Mouse (Mus musculus) limb, embryonic 15.5 days (tissue): Measurements from ENCODE around the gene Ncstn. TPM values are rescaled to one million over a fixed set of nuclear protein-coding genes. Genes with fewer than 3 reads are reported as not detected.
A peak's percentile ranks its signal among the peaks of the same experiment; 100 is the strongest.

Experiments
- ATAC-seq: fragments of 200-750 bp; cut with Nextera tagmentation; 2 replicates; pipeline ENCODE4 v1.8.0; 2017; ENCODE audit warnings: low read depth, moderate TSS enrichment; ENCODE audit not compliant: insufficient number of reproducible peaks, low FRiP score, low TSS enrichment
- H3K27ac ChIP-seq: fragments of 300-500 bp; sonication (generic); 2 replicates; pipeline ENCODE4 v1.5.1; 2015; ENCODE audit warnings: moderate library complexity, mild to moderate bottlenecking, inconsistent platforms
- H3K27me3 ChIP-seq: fragments of 300-500 bp; sonication (generic); 2 replicates; pipeline ENCODE4 v1.6.1; 2015; ENCODE audit warnings: inconsistent platforms
- H3K36me3 ChIP-seq: fragments of 300-500 bp; sonication (generic); 2 replicates; pipeline ENCODE4 v1.6.1; 2015; ENCODE audit warnings: inconsistent platforms
- H3K4me1 ChIP-seq: fragments of 300-500 bp; sonication (generic); 2 replicates; pipeline ENCODE4 v1.6.1; 2015; ENCODE audit warnings: inconsistent platforms
- H3K4me2 ChIP-seq: fragments of 300-500 bp; sonication (generic); 2 replicates; pipeline ENCODE4 v1.6.1; 2015; ENCODE audit warnings: mild to moderate bottlenecking, inconsistent platforms
- H3K4me3 ChIP-seq: fragments of 300-500 bp; sonication (generic); 2 replicates; pipeline ENCODE4 v1.5.1; 2015; ENCODE audit warnings: mild to moderate bottlenecking, inconsistent platforms
- H3K9ac ChIP-seq: fragments of 300-500 bp; sonication (generic); 2 replicates; pipeline ENCODE4 v1.6.1; 2015; ENCODE audit warnings: inconsistent platforms
- H3K9me3 ChIP-seq: fragments of 300-500 bp; sonication (generic); 2 replicates; pipeline ENCODE4 v1.6.1; 2016; ENCODE audit warnings: inconsistent platforms
- WGBS: fragments of 180-500 bp; shearing (Covaris S2); methylation state at CpG from one replicate; pipeline ENCODE4 v1.1.7; 2015; 5-methylcytosine and 5-hydroxymethylcytosine counted together
- polyA plus RNA-seq: library from polyadenylated mRNA; unstranded; fragments of >200 nt; fragmentation: Nextera tagmentation; extraction: Ambion mirVana; gene quantifications from 2 replicates; pipeline ENCODE4 v1.2.1, GENCODE M21; 2015

The Ncstn gene
- polyA plus RNA-seq, 1 experiment from 2014 or later, result 107 TPM

DNA sequence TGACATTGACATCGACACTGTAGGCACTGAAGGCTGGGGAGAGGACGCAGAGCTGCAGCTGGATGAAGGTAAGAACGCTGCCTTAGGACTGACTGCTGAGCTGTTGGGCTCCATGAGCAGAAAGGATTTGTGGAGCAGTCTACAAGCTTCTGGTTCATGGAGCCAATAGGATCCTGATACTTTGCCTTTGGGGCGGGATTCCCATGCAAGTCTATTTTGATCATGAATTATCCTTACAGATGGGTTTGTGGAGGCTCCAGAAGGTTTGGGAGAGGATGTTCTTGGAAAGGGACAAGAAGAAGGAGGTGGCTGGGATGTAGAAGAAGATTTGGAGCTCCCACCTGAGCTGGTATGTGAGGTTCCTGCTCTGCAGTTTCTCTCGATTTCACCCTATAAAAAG, 34.4 kb upstream of the Ncstn start:
- no peak overlapping the region for H3K27ac ChIP-seq
- H3K9ac ChIP-seq, result no peak overlapping the region
- 93% methylated on average over 5 of the region's 5 CpGs for WGBS
- no peak overlapping the region for H3K4me2 ChIP-seq
- H3K4me1 ChIP-seq, result no peaks in the 10 kb centered on the region
- H3K9me3 ChIP-seq, result no peaks in the 10 kb centered on the region
- no peak overlapping the region for H3K4me3 ChIP-seq
- ATAC-seq, result no peak
- no peaks in the 10 kb centered on the region for H3K27me3 ChIP-seq
- peaks cover 97% of the 10 kb centered on the region for H3K36me3 ChIP-seq

DNA sequence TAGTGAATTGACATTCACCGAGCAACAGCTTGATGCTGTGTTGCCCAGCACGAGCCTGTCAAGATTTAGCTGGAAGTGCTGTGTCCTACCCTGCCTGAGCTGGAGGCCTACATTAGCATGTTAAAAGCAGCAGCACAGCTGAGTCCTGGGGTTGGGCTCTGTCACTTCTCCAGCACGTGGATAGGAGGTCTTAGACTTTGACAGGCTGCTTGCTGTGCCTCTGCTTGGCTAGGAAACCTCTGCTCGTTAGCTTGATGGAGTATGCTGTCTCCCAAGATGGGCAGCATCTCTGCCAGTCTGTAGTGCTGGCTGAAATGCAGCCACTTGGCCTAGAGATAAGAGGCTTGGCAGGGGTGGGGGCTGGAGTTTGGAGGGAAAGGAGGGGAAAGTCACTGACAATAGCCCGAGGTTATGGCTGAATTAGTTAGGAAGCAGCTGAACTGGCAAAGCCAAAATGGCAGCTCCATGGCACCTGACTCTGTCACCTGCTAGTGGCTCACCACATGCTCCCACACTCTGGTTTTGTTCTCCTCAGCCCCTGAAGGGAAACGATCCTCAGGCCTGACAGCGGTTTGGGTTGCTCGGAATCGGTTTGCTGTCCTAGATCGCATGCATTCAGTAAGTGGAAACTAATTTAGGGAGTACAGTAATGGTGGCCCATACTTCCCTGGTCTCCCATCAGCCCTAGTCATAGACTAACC, 25.3 kb upstream of the Ncstn start:
- 83% methylated on average over 10 of the region's 10 CpGs for WGBS
- Histone ChIP-seq H3K36me3 (peaks cover 96% of the 10 kb centered on the region), H3K27ac (no peak overlapping the region), H3K4me2 (no peak overlapping the region), H3K9me3 (no peaks in the 10 kb centered on the region), H3K9ac (no peak overlapping the region), H3K4me3 (no peak overlapping the region), H3K4me1 (no peaks in the 10 kb centered on the region), H3K27me3 (no peaks in the 10 kb centered on the region)
- ATAC-seq, result no peak

DNA sequence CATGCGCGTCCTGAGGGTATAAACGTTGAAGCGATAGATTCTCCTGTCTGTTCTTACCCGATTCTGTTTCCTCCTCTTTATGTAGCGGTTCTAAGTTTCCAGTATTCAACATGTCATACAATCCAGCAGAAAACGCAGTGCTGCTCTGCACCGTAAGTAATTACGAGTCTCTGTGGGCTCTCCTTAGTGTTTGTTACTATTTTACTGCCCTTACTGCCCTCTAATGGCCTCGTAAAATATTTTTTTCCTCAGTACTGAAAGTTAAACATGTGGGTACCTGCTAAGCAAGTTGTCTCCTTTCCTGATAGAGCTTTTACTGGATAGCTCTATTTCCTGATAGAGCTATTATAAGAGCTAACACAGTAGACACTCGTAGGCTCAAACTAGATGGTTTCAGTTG, 22.5 kb upstream of the Ncstn start:
- no peak for ATAC-seq
- Histone ChIP-seq H3K9me3 (no peaks in the 10 kb centered on the region), H3K4me3 (no peak overlapping the region), H3K4me1 (no peaks in the 10 kb centered on the region), H3K4me2 (no peak overlapping the region), H3K36me3 (peaks cover 92% of the 10 kb centered on the region), H3K27ac (no peak overlapping the region), H3K9ac (no peak overlapping the region), H3K27me3 (no peaks in the 10 kb centered on the region)
- WGBS, result 40% methylated on average over 11 of the region's 11 CpGs

DNA sequence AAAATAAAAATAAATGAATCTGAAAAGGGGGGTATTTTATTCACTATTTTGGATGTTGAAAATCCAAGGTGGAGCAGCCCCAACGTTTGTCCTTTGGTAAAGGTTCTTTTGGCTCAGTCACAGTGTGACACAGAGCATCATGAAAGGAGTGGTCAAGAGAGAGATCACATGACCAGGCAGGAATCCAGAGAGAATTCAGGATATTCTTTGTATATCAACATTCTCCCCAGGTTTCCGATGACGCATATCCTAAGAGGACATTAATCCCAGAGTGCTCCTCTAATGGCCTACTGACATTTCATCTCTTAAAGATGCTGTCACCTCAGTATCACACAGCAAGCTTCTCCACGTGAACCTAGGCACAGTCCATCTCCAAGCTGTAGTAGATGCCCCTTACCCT, 21.0 kb upstream of the Ncstn start:
- no peak for ATAC-seq
- H3K9me3 ChIP-seq, result no peaks in the 10 kb centered on the region
- H3K4me2 ChIP-seq, result no peak overlapping the region
- no peak overlapping the region for H3K27ac ChIP-seq
- H3K36me3 ChIP-seq, result peaks cover 86% of the 10 kb centered on the region
- no peaks in the 10 kb centered on the region for H3K27me3 ChIP-seq
- H3K4me3 ChIP-seq, result no peak overlapping the region
- no peak overlapping the region for H3K9ac ChIP-seq
- 89% methylated on average over 4 of the region's 4 CpGs for WGBS
- H3K4me1 ChIP-seq, result no peaks in the 10 kb centered on the region

DNA sequence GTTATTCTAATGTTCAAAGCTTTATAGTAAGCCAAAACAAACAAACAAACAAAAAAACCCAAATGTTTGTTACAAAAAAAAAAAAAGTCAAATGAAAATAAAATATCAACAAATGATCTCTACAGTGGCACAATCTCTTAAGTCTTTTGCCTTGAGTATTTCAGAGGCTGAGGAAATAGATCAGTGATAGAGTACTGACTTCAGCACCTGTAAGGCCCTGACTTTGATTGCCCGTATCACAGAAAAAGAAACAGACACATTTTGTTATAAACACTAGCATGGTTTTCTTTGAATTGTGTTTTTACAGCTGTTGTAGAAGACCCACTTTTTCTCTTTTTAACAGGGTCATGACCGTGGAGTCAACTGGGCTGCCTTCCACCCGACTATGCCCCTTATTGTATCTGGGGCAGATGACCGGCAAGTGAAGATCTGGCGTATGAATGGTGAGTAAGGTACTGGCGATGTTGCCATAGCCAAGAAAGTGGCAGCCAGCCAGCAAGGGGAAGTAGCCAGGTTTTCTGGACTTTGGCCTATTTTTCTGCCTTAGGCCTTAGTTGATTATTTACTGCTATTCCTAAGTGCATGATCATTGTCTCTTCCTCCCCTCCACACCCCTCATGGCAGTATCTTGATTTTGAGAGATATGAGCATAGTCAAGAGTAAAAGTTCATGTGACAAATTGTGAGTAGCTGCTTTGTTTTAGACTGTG, 16.9 kb upstream of the Ncstn start:
- ATAC-seq, result no peak
- H3K36me3 ChIP-seq, result peaks cover 79% of the 10 kb centered on the region
- no peaks in the 10 kb centered on the region for H3K4me1 ChIP-seq
- no peak overlapping the region for H3K27ac ChIP-seq
- no peak overlapping the region for H3K4me2 ChIP-seq
- no peak overlapping the region for H3K9ac ChIP-seq
- WGBS, result 87% methylated on average over 6 of the region's 6 CpGs
- H3K27me3 ChIP-seq, result no peaks in the 10 kb centered on the region
- H3K9me3 ChIP-seq, result no peaks in the 10 kb centered on the region
- H3K4me3 ChIP-seq, result no peak overlapping the region

DNA sequence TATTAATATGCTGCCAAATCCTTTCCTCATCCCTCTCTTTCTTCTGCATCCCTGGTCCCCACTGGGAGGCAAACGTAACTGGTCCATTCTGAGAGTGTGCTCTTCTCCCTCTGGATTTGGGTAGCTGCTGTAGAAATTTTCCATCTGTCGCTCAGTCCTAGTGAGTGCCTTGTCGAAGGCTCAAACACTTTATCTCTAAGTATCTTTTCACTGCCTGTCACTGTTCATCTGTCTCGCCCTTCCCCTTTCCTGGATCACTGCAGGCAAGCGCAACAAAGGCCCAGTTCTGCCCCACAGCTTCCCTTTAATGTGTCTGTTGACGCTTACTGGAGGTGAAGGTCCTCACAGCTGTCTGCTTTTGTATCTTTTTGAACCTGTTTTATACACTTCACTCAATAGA, 12.6 kb upstream of the Ncstn start:
- WGBS, result 76% methylated on average over 6 of the region's 6 CpGs
- Histone ChIP-seq H3K27ac (no peak overlapping the region), H3K4me1 (no peaks in the 10 kb centered on the region), H3K4me2 (no peak overlapping the region), H3K9ac (no peak overlapping the region), H3K27me3 (no peaks in the 10 kb centered on the region), H3K4me3 (no peak overlapping the region), H3K9me3 (no peaks in the 10 kb centered on the region), H3K36me3 (peaks cover 78% of the 10 kb centered on the region)
- no peak for ATAC-seq

DNA sequence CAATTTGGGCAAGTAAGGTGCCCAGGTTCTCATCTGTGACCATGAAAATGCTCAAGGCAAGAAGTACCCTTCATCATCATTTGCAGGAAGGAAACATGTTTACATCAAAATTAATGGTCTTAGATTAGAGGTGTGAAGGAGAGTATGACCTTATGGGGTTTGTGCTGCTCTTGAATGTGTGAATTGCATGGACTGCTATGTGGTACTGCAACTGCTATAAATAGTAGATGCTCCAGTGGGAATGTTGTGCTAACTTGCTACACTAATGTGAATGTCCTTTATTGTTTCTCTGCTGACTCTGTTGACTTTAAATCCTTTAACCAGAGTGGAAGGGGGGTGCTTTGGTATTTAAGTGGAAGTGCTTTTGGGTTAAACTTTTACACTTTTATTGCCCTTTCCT, 11.7 kb upstream of the Ncstn start:
- Histone ChIP-seq H3K4me2 (no peak overlapping the region), H3K9ac (no peak overlapping the region), H3K27me3 (no peaks in the 10 kb centered on the region), H3K27ac (no peak overlapping the region), H3K36me3 (peaks cover 82% of the 10 kb centered on the region), H3K4me1 (no peaks in the 10 kb centered on the region), H3K4me3 (no peak overlapping the region), H3K9me3 (no peaks in the 10 kb centered on the region)
- no peak for ATAC-seq

DNA sequence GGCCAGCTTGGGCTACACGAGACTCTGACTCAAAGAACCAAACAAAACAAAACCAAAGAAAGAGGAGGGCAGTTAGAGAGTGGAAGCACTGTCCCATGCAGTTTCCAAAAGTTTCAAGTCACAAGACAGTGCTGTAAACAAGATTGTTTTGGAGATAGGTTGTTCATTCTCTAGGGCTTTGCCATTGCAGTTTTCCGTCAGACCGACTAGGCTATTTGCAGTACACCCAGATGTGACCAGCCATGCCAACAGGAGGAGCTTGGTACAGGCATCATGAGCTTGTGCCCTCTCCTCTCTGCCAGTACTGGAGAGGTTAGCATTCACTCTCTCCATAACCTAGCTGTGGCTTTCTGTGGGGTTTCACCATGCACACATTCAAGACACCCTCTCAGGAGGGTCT, 10.9 kb upstream of the Ncstn start:
- H3K9ac ChIP-seq, result no peak overlapping the region
- WGBS, result 81% methylated on average over 3 of the region's 3 CpGs
- ATAC-seq, result no peak

DNA sequence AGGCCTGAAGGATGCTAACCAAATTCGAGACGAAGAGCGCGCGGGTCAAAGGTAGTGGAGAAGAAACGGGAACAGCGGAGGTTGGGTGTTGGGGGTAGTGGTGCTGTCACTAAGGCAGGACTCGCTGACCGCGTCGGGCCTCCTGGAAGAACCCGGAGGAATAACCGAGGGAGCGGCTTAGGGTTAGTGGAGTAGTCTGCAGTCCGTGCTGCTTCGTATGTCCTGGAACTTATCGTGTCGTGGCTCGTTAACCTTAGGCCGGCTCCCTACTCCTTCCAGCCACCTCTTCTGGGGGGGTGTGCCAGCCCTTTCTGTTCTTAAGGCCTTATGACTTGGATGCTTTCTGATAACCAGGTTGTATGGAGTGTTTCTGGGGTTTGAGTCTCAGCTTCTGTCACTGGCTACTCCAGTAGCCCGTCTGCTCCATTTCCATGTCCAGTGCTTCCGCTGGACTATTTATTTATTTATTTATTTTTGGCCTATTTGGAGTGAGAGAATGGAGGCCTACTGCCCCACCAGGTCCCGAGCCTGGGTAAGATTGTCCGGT, 377 bp upstream of the Ncstn start:
- WGBS, result 1% methylated on average over 24 of the region's 24 CpGs
- H3K36me3 ChIP-seq, result peaks cover 21% of the 10 kb centered on the region
- peak overlapping the region; percentile 46 for H3K4me2 ChIP-seq
- peak overlapping the region; percentile 77 for H3K9ac ChIP-seq
- H3K27me3 ChIP-seq, result no peaks in the 10 kb centered on the region
- ATAC-seq, result peak; percentile 53; the same call in 1 of the 2 replicates
- no peaks in the 10 kb centered on the region for H3K9me3 ChIP-seq
- peak overlapping the region; percentile 85 for H3K4me3 ChIP-seq
- peaks cover 18% of the 10 kb centered on the region for H3K4me1 ChIP-seq
- peak overlapping the region; percentile 83 for H3K27ac ChIP-seq

More for the DNA sequence above, 10.9 kb upstream of the Ncstn start:
- Histone ChIP-seq H3K9me3 (no peaks in the 10 kb centered on the region), H3K4me1 (no peaks in the 10 kb centered on the region), H3K27me3 (no peaks in the 10 kb centered on the region), H3K27ac (no peak overlapping the region), H3K4me3 (no peak overlapping the region), H3K4me2 (no peak overlapping the region), H3K36me3 (peaks cover 86% of the 10 kb centered on the region)

DNA sequence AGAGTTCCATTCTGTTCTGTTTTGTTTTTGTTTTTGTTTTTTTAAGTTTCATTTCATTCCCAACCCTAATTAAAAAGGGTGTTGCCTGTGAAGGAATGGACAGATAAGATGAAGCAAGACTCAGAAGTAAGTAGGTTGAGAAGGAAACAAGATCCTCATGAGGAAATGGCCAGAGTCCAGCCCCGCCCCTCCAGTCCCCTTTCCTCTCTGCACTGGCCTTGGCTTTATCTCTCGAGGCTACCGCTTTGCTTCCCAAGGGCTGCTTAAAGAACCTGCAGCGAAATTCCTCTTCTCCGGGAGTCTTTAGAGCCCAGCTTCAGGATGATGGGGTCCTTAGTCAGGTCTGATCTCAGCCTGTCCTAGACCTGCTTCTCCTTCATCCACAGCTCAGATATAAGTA, 4.6 kb downstream of the Ncstn start:
- 79% methylated on average over 5 of the region's 5 CpGs for WGBS

DNA sequence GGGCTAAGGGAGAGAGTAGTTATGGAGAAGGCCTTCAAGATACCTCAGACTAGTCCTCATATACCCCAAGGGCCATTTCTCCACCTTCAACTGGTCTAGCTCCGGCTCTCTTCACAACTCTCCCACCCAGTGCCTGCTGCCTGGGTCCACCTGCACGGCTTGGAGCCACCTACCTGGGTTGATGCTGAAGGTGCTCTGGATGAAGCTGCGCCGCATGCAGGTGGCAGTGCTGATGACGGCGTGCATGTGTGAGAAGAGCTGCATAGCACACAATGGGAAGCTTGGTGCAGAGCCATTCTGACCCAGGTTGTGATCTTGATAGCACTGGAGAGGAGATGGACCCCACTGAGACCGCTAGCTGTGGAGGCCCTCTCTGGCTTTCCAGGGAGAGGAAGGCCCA, 10.0 kb downstream of the Ncstn start:
- Histone ChIP-seq H3K4me3 (no peak overlapping the region), H3K4me2 (no peak overlapping the region), H3K9me3 (no peaks in the 10 kb centered on the region), H3K27ac (no peak overlapping the region), H3K27me3 (no peaks in the 10 kb centered on the region), H3K36me3 (peaks cover 88% of the 10 kb centered on the region), H3K9ac (no peak overlapping the region), H3K4me1 (no peaks in the 10 kb centered on the region)
- no peak for ATAC-seq
- WGBS, result 92% methylated on average over 7 of the region's 7 CpGs

More for the DNA sequence above, 4.6 kb downstream of the Ncstn start:
- Histone ChIP-seq H3K4me3 (no peak overlapping the region), H3K4me1 (peaks cover 6% of the 10 kb centered on the region), H3K9me3 (no peaks in the 10 kb centered on the region), H3K27ac (no peak overlapping the region), H3K9ac (no peak overlapping the region), H3K36me3 (peaks cover 59% of the 10 kb centered on the region), H3K4me2 (no peak overlapping the region), H3K27me3 (no peaks in the 10 kb centered on the region)
- ATAC-seq, result no peak

DNA sequence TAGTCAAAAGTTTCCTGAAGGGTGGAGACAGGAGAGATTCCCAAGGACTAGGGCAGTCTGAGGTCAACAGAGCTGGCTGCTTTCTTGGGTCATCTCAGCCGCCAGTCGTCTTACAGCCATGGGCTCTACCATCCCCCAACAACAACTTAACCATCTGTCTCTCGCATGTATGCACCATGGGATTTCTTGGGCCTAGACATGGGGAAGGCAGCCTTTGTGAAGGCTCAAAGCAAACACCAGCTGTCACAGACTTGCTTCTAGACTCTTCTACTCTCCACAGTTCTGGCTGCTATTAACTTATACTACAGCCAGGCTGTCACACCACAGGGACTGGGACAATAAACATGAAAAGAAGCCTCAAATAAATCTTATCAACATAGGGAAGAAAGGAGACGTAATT, 11.0 kb downstream of the Ncstn start:
- no peak overlapping the region for H3K27ac ChIP-seq
- H3K36me3 ChIP-seq, result peaks cover 97% of the 10 kb centered on the region
- H3K4me1 ChIP-seq, result no peaks in the 10 kb centered on the region
- 78% methylated on average over 4 of the region's 4 CpGs for WGBS
- no peaks in the 10 kb centered on the region for H3K9me3 ChIP-seq
- H3K27me3 ChIP-seq, result no peaks in the 10 kb centered on the region
- H3K4me2 ChIP-seq, result no peak overlapping the region
- ATAC-seq, result no peak
- no peak overlapping the region for H3K4me3 ChIP-seq
- no peak overlapping the region for H3K9ac ChIP-seq
